Comparison of ENCODE assay signal across 14 mouse cellular contexts in the genomic region with DNA sequence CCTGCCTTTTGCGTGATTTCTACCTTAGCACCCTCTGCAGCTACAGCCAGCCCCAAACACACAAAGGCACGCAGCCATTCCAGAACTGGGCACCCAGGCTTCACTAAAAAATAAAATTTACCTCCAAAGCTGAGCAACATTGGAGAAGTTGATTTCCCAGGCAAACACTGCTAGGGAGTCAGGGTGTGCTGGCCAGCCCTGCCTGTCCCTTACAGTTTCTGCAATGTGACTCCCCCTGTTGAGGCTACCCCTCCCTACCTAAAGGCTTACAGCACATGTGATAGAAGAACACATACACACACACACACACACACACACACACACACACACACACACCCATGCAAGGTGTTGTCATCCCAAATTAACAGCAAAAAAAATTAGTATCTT. TPM values are rescaled to one million over a fixed set of nuclear protein-coding genes. Genes with fewer than 3 reads are reported as not detected.
"Had no signal": no experiment of that assay in that cellular context is flagged by ENCODE, and none has a peak within 500 bp of the region (broad histone marks: within the 10 kb centered on the region; RNA-seq: fewer than 3 reads in every experiment).

No protein-coding gene starts in this region.

- H3K27ac ChIP-seq: kidney, embryonic 15.5 days; liver, embryonic 13.5 days; lung, embryonic 15.5 days; macrophage; midbrain, embryonic 13.5 days; neural tube, embryonic 12.5 days; stomach, postnatal 0 days had no signal

- H3K4me1 ChIP-seq: liver, embryonic 13.5 days; lung, embryonic 15.5 days; megakaryocyte, embryonic 14.5 days had no signal

- ATAC-seq: liver, postnatal 0 days; midbrain, embryonic 13.5 days had no signal

- H3K4me3 ChIP-seq: kidney, embryonic 15.5 days; liver, embryonic 13.5 days; lung, embryonic 15.5 days; megakaryocyte, embryonic 14.5 days; midbrain, embryonic 13.5 days; neural tube, embryonic 12.5 days had no signal

- H3K9me3 ChIP-seq: kidney, embryonic 15.5 days; liver, embryonic 13.5 days; lung, embryonic 15.5 days; megakaryocyte, embryonic 14.5 days; midbrain, embryonic 13.5 days; neural tube, embryonic 12.5 days had no signal

- DNase-seq: left cerebral cortex, postnatal 4 days; liver; liver, embryonic 13.5 days; liver, postnatal 0 days; lung, postnatal 14 days; thymus, postnatal 4 days had no signal

- H3K4me2 ChIP-seq: kidney, embryonic 15.5 days; liver, embryonic 13.5 days; lung, embryonic 15.5 days; midbrain, embryonic 13.5 days; neural tube, embryonic 12.5 days had no signal

- H3K9ac ChIP-seq: kidney, embryonic 15.5 days; liver, embryonic 13.5 days; liver, postnatal 0 days; lung, embryonic 15.5 days; midbrain, embryonic 13.5 days; neural tube, embryonic 12.5 days had no signal

- H3K36me3 ChIP-seq: kidney, embryonic 15.5 days; liver, embryonic 13.5 days; lung, embryonic 15.5 days; midbrain, embryonic 13.5 days; neural tube, embryonic 12.5 days had no signal

RNA-seq across cellular contexts. Expression of a gene that starts 37.4 kb away (rescaled TPM):
- polyA plus RNA-seq: large intestine, adult 2 months; liver, embryonic 13.5 days; liver, postnatal 0 days; lung, embryonic 15.5 days; macrophage; stomach, postnatal 0 days had no signal

RNA-seq across cellular contexts. Expression of a gene that starts 51.9 kb away (rescaled TPM):
- polyA plus RNA-seq: large intestine, adult 2 months; liver, postnatal 0 days; lung, embryonic 15.5 days; macrophage; stomach, postnatal 0 days had no signal
